Mouse (Mus musculus) forebrain, postnatal 0 days (tissue): ENCODE measurements at regions not wholly inside any gene's neighbourhood (a gene's known extent, or its start where the extent isn't known, plus 50 kb on each side); places are given as distances from the start of the nearest gene placed in this dataset.
"Not testable (repeated sequence)": the region's sequence is repeated elsewhere in the genome, so short reads cannot be mapped to it uniquely, and the experiment has no call there.

Source experiments
- ATAC-seq: fragments of 200-750 bp; cut with Nextera tagmentation; 2 replicates; pipeline ENCODE4 v1.8.0; 2017; ENCODE audit warnings: mild to moderate bottlenecking, moderate library complexity
- DNase-seq: peaks from one replicate; pipeline ENCODE4 v3.0.0-alpha.2; 2015
- H3K27ac ChIP-seq: fragments of 300-500 bp; sonication (generic); 2 replicates; pipeline ENCODE4 v1.5.1; 2014; ENCODE audit warnings: low read depth, mild to moderate bottlenecking, antibody characterized with exemption, low read length, moderate library complexity, mixed read lengths
- H3K27me3 ChIP-seq: fragments of 300-500 bp; sonication (generic); 2 replicates; pipeline ENCODE4 v1.6.1; 2014; ENCODE audit warnings: mild to moderate bottlenecking, low read length, mixed read lengths; ENCODE audit not compliant: insufficient read depth
- H3K36me3 ChIP-seq: fragments of 300-500 bp; sonication (generic); 2 replicates; pipeline ENCODE4 v1.6.1; 2014; ENCODE audit warnings: mild to moderate bottlenecking, moderate library complexity; ENCODE audit not compliant: insufficient read depth
- H3K4me1 ChIP-seq: fragments of 300-500 bp; sonication (generic); 2 replicates; pipeline ENCODE4 v1.6.1; 2014; ENCODE audit warnings: antibody characterized with exemption; ENCODE audit not compliant: insufficient read depth
- H3K4me2 ChIP-seq: fragments of 300-500 bp; sonication (generic); 2 replicates; pipeline ENCODE4 v1.6.1; 2014; ENCODE audit warnings: low read depth, mild to moderate bottlenecking, moderate library complexity
- H3K4me3 ChIP-seq: fragments of 300-500 bp; sonication (generic); 2 replicates; pipeline ENCODE4 v1.5.1; 2014; ENCODE audit warnings: low read depth, low read length, mixed read lengths
- H3K9ac ChIP-seq: fragments of 300-500 bp; sonication (generic); 2 replicates; pipeline ENCODE4 v1.6.1; 2014; ENCODE audit warnings: mild to moderate bottlenecking
- H3K9me3 ChIP-seq: fragments of 300-500 bp; sonication (generic); 2 replicates; pipeline ENCODE4 v1.6.1; 2016; ENCODE audit warnings: low read length
- CTCF ChIP-seq: sonication (generic); IDR thresholded peaks from 2 replicates; pipeline ENCODE4 v1.5.1; 2016; ENCODE audit warnings: antibody characterized with exemption, control low read depth, low read depth
- WGBS: fragments of 180-500 bp; shearing (Covaris S2); extraction: QIAGEN DNeasy Blood & Tissue Kit; methylation state at CpG from one replicate; pipeline ENCODE4 v1.1.7; 2014; 5-methylcytosine and 5-hydroxymethylcytosine counted together

DNA sequence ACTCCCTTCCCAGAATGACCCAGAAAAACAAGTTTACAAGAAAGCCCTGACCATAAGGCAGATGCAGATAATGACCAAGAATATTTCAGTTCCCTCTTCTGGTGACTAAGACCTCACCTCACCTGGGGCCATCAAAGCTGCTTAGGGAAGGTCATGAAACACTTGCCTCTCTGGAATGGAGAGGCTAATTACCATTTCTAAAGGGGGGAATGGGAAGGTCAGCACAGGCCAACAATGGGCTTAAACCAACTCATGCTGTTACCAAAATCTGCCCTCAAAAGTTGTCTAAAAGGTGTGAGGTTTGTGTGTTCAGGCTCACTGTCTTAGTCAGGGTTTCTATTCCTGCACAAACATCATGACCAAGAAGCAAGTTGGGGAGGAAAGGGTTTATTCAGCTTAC lies 123.0 kb downstream of the Sgo2b start:
- H3K27me3 ChIP-seq: no peaks in the 10 kb centered on the region
- no peak overlapping the region for H3K9ac ChIP-seq
- DNase-seq (no peak), ATAC-seq (no peak)
- H3K9me3 ChIP-seq: no peaks in the 10 kb centered on the region
- TF ChIP-seq CTCF: no peak
- H3K4me1 ChIP-seq: no peaks in the 10 kb centered on the region
- no peak overlapping the region for H3K4me2 ChIP-seq
- no peak overlapping the region for H3K27ac ChIP-seq
- H3K4me3 ChIP-seq: no peak overlapping the region
- no peaks in the 10 kb centered on the region for H3K36me3 ChIP-seq

DNA sequence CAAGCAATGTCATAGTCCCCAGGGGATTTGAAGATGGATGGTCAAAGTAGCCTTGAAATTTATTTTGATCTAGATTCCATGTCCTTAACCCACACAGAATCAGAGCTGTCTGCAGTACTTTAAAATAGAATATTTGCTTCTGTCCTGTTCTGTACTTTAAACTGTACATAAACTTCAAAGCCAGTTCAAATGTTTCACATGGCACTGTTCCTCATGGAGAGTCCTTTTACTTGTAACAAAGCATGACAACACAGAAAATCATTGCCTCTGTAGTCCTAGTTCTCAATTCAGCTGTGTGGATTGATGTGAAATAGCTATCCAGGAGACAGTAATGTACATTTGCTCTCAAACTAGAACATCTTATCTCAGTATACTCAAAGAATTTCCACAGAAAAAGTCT lies 123.9 kb downstream of the Sgo2b start:
- H3K4me3 ChIP-seq: no peak overlapping the region
- H3K4me2 ChIP-seq: no peak overlapping the region
- H3K4me1 ChIP-seq: no peaks in the 10 kb centered on the region
- H3K36me3 ChIP-seq: no peaks in the 10 kb centered on the region
- DNase-seq (no peak), ATAC-seq (no peak)
- TF ChIP-seq CTCF: no peak
- no peaks in the 10 kb centered on the region for H3K27me3 ChIP-seq
- H3K9ac ChIP-seq: no peak overlapping the region
- H3K9me3 ChIP-seq: no peaks in the 10 kb centered on the region
- H3K27ac ChIP-seq: no peak overlapping the region

- WGBS: 42% methylated on average over 2 of the region's 2 CpGs
- Histone ChIP-seq H3K9ac (no peak overlapping the region), H3K36me3 (no peaks in the 10 kb centered on the region), H3K4me2 (no peak overlapping the region), H3K4me1 (no peaks in the 10 kb centered on the region), H3K9me3 (no peaks in the 10 kb centered on the region), H3K27ac (no peak overlapping the region), H3K4me3 (no peak overlapping the region), H3K27me3 (no peaks in the 10 kb centered on the region)
- ATAC-seq (no peak), DNase-seq (peak; percentile 2)
- no peak for TF ChIP-seq CTCF
These were observed 167.6 kb downstream of the Sgo2b start for GRCm38 (mm10) chr8:63784496-63784895.

- Histone ChIP-seq H3K4me3 (no peak overlapping the region), H3K9me3 (no peaks in the 10 kb centered on the region), H3K36me3 (no peaks in the 10 kb centered on the region), H3K27ac (no peak overlapping the region), H3K9ac (no peak overlapping the region), H3K27me3 (no peaks in the 10 kb centered on the region), H3K4me1 (no peaks in the 10 kb centered on the region), H3K4me2 (no peak overlapping the region)
- no peak for ATAC-seq
- no peak for TF ChIP-seq CTCF
- no peak for DNase-seq
These were observed 191.2 kb downstream of the Sgo2b start for GRCm38 (mm10) chr8:63760891-63761290.

DNA sequence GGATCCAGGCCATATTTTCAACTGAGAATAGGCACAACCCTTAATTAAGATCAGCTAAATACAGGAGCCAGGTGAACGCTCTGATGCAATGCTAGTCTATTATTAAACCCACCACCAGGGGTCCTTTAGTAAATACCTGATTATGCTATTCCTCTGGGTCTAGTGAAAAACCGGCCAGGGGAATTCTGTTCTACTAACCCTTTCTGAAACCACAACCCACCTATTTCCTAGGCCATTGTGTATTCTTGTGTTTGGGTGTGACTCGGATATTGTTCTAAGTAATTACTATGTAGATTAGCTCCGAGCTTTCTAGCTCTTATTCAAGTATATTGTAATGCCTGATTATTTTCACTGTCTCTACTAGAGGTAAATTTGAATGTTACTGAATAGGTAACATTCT lies 192.1 kb downstream of the Sgo2b start:
- DNase-seq, H3K4me2 ChIP-seq, H3K4me3 ChIP-seq, H3K27ac ChIP-seq, H3K36me3 ChIP-seq, H3K9ac ChIP-seq, H3K9me3 ChIP-seq, H3K27me3 ChIP-seq, ATAC-seq, H3K4me1 ChIP-seq: not testable (repeated sequence)
- 56% methylated on average over 4 of the region's 4 CpGs for whole genome bisulfite sequencing

DNA sequence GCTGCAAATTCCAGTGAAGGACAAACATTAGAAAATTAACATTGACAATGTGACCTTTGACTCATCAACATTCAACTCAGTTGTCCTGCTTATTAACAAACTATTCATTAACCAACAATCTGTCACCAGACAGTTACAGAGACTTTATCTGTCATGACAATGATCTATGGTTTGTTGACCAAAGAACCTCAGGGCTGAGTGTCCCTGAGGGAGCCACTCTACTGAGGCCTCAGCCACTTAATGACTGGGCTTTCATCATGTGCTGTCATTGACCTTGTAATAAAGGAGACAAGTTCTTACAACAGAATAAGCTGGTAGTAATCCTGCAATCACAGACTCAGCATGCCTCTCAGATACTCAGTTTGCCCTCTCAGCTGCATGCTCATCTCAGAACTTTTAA lies 196.8 kb downstream of the Sgo2b start:
- Histone ChIP-seq H3K36me3 (no peaks in the 10 kb centered on the region), H3K27me3 (no peaks in the 10 kb centered on the region), H3K27ac (no peak overlapping the region), H3K4me3 (no peak overlapping the region), H3K4me2 (no peak overlapping the region), H3K9ac (no peak overlapping the region), H3K4me1 (no peaks in the 10 kb centered on the region), H3K9me3 (no peaks in the 10 kb centered on the region)
- DNase-seq: no peak
- ATAC-seq: no peak
- no peak for TF ChIP-seq CTCF

- ATAC-seq (no peak), DNase-seq (no peak)
- Histone ChIP-seq H3K27me3 (no peaks in the 10 kb centered on the region), H3K4me3 (no peak overlapping the region), H3K9ac (no peak overlapping the region), H3K4me1 (no peaks in the 10 kb centered on the region), H3K4me2 (no peak overlapping the region), H3K36me3 (no peaks in the 10 kb centered on the region), H3K27ac (no peak overlapping the region), H3K9me3 (no peaks in the 10 kb centered on the region)
- 85% methylated on average over 1 of the region's 1 CpGs for WGBS
- no peak for TF ChIP-seq CTCF
These were observed 197.2 kb downstream of the Sgo2b start for GRCm38 (mm10) chr8:63754812-63755211.

DNA sequence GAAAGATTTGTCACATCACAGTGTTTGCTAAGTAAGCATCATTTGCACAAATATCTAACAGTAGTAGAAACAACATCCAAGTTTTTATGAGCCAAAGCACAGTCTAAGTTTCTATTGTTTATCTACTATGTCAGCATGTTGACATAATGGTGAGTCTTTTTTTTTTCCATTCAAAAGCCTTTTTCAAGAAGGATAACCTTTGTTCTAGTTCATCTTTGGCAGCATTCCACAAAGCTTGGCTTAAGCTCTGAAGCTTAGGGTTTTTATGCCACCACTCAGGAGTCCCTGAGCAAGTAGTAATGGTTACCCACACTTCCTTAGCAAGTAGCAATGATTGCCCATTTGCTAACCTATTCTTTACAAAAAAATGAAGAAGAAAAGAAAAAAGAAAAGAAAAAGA lies 198.8 kb downstream of the Sgo2b start:
- Histone ChIP-seq H3K27ac (no peak overlapping the region), H3K9ac (no peak overlapping the region), H3K4me3 (no peak overlapping the region), H3K9me3 (no peaks in the 10 kb centered on the region), H3K27me3 (no peaks in the 10 kb centered on the region), H3K4me1 (no peaks in the 10 kb centered on the region), H3K36me3 (no peaks in the 10 kb centered on the region), H3K4me2 (no peak overlapping the region)
- no peak for ATAC-seq
- no peak for DNase-seq
- no peak for TF ChIP-seq CTCF
